Mouse (Mus musculus): ENCODE measurements around the gene Zfp277.
A peak's percentile ranks its signal among the peaks of the same experiment; 100 is the strongest.

The Zfp277 gene

GRCm38 (mm10) chr12:40445206-40445605 is 496 bp downstream of the Zfp277 start:
- DNase-seq (ENCODE audit: low read depth, low spot score), result no peak

DNA sequence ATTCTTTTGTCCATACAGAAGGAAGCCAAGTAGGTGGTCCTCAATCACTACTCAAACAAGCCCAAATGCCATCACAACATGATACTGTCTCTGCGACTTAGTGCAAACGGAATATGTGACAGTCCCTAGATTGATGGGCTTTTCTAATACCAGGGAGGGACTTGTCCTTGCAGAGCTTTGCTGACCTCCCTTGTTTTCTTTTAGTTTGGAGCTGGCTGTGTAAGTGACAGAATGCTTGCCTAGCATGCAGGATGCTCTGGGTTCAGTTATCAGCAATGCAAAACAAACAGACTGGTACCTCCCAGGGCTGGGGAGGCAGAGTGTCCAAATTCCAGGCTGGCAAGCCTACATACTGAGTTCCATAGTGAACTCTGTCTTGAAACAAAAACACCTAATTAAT is 7.7 kb downstream of the Zfp277 start:
- DNase-seq (ENCODE audit: low read depth, low spot score), result no peak

GRCm38 (mm10) chr12:40434101-40434500 is 11.6 kb downstream of the Zfp277 start:
- no peak for DNase-seq (ENCODE audit: low read depth, low spot score)

DNA sequence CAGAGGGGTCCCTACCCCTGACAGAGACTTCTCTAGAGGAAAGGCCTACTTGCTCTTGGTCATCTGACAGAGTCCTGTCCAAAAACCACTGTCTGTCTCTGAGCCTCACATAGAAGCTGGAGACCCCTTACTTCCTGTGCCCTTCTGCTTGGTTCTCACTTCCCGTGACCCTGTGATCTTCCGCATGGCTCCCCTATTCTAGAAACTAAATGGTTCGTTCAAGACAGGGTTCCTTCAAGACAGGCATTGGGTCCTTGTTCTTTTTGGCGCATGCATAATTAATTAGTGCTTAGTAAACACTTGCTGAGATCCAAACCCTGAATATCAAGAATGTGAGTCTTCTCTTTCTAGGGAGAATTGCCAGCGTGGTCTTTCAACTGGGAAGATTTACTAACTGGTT is 14.6 kb downstream of the Zfp277 start:
- no peak for DNase-seq (ENCODE audit: low read depth, low spot score)

DNA sequence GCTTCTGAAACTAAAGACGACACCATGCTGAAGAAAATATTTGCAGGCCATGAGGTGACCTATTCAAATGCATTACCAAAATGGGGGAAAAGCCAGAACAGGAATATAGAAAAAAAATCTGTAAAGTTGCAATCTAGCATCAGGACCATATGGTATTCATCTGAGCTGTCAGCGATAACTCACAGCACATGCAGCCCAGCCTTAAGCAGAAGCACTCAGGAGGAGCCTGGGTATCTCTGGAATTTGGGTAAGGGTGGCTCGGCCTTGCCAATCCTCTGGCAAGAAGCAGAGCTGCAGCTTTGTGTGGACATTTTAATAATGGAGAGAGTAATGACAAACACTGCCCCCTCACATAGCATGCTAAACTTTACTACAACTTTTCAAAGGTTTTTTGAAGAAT is 15.7 kb downstream of the Zfp277 start:
- no peak for DNase-seq (ENCODE audit: low read depth, low spot score)

DNA sequence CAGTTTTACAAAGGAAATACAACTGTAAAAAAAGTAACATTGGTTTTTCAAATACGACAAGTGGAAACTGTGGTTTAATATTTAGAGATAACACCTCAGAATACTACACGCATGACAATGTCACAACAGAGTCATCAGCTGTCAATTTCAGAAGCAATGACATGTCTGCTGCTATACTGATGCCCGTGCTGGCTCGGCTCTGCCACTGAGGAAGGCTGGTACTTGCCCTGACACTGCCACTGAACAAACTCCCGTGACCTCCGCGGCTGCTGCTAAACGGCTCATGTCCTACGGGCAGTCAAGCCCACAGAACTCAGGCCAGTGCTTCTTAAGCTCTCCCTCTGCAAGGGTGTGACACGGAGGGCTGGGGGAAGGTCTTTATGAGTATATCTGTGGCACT is 18.1 kb downstream of the Zfp277 start:
- no peak for DNase-seq (ENCODE audit: low read depth, low spot score)

GRCm38 (mm10) chr12:40424991-40425390 is 20.7 kb downstream of the Zfp277 start:
- DNase-seq (ENCODE audit: low read depth, low spot score), result no peak

- DNase-seq (ENCODE audit: low read depth, low spot score), result no peak
These were observed 28.4 kb downstream of the Zfp277 start for GRCm38 (mm10) chr12:40417257-40417656.

- no peak for DNase-seq (ENCODE audit: low read depth, low spot score)
These were observed 30.3 kb downstream of the Zfp277 start for GRCm38 (mm10) chr12:40415312-40415925.

- DNase-seq (ENCODE audit: low read depth, low spot score), result no peak
These were observed 30.9 kb downstream of the Zfp277 start for GRCm38 (mm10) chr12:40414682-40415311.

GRCm38 (mm10) chr12:40399812-40400211 is 45.9 kb downstream of the Zfp277 start:
- no peak for DNase-seq (ENCODE audit: low read depth, low spot score)

DNA sequence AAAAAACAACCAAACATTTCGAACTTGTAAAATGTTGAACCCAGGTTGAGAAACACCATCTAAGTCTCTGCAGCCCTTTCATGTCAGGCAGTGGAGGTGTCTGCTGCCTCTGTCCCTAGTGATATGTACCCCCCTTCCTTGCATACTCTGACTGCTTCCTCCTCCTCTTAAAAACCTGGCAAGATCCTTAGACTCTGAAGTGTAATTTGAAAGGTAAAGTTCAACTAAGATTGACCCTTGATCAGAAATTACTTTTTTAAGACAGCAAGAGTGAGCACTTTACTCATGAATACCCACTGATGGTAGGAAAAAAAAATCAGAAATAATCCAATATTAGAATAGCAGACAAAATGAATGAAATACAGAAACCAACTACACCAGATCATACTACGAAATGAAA is 46.3 kb downstream of the Zfp277 start:
- DNase-seq (ENCODE audit: low read depth, low spot score), result no peak

GRCm38 (mm10) chr12:40398916-40399315 is 46.8 kb downstream of the Zfp277 start:
- DNase-seq (ENCODE audit: low read depth, low spot score), result no peak

GRCm38 (mm10) chr12:40392869-40393268 is 52.8 kb downstream of the Zfp277 start:
- DNase-seq (ENCODE audit: low read depth, low spot score), result no peak

- no peak for DNase-seq (ENCODE audit: low read depth, low spot score)
These were observed 54.4 kb downstream of the Zfp277 start for GRCm38 (mm10) chr12:40391262-40391661.

GRCm38 (mm10) chr12:40387786-40388185 is 57.9 kb downstream of the Zfp277 start:
- DNase-seq (ENCODE audit: low read depth, low spot score), result no peak

DNA sequence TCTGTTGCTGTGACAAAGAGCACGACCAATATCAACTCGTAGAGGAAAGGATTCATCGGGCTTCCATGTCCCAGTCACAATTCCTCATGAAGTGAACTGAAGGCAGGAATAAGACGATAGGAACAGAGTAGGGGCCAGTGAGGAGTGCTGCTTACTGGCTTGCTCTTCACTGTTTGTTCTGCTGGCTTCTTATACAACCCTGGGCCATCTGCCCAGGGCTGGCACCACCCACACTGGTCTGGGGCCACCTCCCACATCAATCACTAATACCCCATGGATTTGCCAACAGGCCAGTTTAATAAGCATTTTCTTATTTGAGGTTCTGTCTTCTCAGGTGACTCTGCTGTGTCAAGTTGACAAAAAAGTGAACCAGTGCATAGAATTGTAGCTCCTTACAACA is 60.4 kb downstream of the Zfp277 start:
- no peak for DNase-seq (ENCODE audit: low read depth, low spot score)

GRCm38 (mm10) chr12:40383718-40384117 is 62.0 kb downstream of the Zfp277 start:
- no peak for DNase-seq (ENCODE audit: low read depth, low spot score)

GRCm38 (mm10) chr12:40382539-40382938 is 63.2 kb downstream of the Zfp277 start:
- no peak for DNase-seq (ENCODE audit: low read depth, low spot score)

GRCm38 (mm10) chr12:40381824-40382223 is 63.9 kb downstream of the Zfp277 start:
- no peak for DNase-seq (ENCODE audit: low read depth, low spot score)

DNA sequence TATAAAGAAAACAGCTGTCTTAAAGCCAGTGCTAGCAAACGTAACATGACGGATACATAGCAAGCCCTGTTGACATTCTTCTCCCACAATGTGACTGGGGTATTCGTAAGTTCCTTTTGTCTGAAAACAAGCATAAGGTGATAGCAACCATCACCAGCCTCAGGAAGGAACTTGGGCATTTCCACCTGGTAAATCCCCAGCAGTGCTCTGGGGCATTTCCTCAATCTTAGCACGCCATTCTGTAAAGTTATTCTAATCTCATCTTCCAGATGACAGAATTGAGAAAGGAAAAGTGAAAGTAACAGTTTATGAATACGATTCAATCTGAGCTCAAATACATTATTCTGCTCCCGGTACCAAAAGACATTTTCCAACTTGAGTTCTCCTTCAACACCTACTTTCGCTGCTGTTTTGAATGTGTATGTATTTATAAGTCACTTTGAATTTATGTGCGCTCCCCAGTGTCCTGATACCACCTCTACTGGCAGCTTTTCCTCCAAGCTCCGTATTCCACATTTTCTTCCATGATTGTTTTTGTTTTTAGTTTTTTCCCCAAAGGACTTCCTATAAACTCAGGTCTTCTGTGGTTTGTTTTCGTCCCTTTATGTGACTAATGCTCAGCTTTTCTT is 64.4 kb downstream of the Zfp277 start:
- peak; percentile 16 for DNase-seq (ENCODE audit: low read depth, low spot score)

DNA sequence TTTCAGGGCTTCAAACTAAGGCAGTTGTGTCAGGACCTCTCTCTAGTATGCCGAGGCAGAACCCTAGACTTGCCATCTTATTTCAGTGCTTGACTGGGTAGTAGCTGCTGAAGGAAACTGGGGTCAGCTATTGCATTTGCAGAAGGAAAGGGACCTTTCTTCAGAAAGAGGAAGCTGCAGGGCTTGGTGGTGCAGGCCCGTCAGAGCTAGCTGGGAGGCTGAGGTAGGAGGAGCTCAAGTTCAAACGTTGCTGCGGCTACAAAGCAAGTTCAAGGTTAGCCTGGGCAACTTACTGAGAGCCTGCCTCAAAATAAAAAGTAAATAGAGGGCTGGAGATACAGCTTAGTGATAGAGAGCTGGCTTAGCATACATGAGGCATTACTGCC is 66.2 kb downstream of the Zfp277 start:
- DNase-seq (ENCODE audit: low read depth, low spot score), result peak; percentile 51

Measured in A20 (cell line).